Mouse (Mus musculus) c-Kit-positive CD71-negative TER-119-negative erythroid progenitor cells, embryonic 14.5 days (primary cell): Measurements from ENCODE around the gene Gm45021.
"Not testable (repeated sequence)": the region's sequence is repeated elsewhere in the genome, so short reads cannot be mapped to it uniquely, and the experiment has no call there.

ENCODE experiments used
- DNase-seq: peaks from one replicate; pipeline ENCODE4 v3.0.0-alpha.2; 2013; ENCODE audit warnings: low read depth

Gene Gm45021

DNA sequence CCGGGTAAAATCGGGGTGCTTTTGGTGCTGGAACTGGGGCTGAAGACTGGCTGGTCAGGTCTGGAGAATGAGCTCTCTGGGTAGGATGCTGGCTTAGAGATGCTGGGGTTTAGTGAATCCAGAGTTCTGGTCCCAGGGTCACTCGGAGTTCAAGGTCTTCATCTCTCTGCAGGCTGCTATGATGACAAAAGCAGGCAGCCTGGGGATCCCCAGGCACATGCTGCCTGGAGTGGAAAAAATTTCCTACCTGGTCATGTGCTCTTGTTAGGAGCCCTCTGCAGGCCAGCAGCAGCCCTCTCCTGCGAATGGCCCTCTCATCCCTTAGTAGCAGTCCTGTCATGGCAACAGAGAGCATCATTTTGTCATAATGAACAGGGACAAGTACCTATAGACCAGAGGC is 24.1 kb downstream of the Gm45021 start:
- DNase-seq = no peak

DNA sequence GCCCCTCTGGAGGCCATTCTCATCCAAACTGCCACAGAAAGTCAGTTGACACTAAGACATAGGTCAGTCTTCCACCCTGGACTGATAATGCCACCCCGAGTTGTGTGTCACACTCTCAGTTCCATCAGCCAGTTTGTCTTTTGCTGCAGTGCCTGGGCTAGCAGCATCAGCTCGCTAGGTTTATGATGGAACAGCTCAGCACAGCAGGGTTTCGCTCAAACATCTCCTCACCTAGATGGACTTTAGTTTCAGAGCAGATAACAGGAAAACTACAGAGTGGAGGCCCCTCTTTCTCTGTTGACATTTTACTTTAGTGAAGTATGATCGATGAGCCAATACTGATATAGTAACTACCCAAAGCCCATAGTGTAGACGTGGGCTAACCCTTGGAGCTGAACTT is 25.3 kb downstream of the Gm45021 start:
- DNase-seq = no peak

DNA sequence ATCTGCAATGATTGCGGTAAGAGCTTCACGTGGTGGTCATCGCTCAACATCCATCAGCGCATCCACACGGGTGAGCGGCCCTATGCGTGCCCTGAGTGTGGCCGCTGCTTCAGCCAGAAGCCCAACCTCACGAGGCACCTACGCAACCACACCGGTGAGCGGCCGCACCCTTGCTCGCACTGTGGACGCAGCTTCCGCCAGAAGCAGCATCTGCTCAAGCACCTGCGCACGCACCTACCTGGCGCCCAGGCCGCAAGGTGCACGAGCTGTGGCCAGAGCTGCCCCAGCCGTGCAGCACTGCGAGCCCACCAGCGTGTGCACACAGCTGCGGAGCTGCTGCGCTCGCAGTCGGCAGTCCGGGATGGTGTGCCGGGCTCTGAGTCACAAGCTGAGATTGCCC is 30.6 kb downstream of the Gm45021 start:
- no peak for DNase-seq

DNA sequence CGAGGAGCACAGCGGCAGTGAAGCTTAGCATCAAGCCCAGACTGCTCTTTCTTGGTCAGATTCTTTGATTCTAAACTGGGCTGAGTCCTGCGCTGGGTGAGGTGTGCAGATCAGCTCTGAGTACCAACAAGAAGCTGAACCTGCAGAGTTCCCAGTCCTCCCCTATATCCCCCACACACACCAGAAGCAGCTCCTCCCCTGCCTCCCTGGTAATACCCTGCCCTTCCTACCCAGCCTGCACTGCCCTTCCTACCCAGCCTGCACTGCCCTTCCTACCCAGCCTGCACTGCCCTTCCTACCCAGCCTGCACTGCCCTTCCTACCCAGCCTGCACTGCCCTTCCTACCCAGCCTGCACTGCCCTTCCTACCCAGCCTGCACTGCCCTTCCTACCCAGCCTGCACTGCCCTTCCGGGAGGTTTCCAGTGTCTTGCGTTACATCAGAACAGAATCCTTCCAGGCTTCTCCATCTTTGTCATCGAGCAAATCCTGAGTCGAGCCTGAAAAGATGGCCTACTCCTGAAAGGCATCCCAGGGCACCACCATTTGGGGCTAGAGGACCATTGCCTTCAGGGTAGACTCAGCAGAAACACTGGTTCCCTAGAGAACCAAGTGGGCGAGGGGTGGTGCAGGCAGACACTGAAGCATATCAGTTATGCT is 32.9 kb downstream of the Gm45021 start:
- not testable (repeated sequence) for DNase-seq

DNA sequence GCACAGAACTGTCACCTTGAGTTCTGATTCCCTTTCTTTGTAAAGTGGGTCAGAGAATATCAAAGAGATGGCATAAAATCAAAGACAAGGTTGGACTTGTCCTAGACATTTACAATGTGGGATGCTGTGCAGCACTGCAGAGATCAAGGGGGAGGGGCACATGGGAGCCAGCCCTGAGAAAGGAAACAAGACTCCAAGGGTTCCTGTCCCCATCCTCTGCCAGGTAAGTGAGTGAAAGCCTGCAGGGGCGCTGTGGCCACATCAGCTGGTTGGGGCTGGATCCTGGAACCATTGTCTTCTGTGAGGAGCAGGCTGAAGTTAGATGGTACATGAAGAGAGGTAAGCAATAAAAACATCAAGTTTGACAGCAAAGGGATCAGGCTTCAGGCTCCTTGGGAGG is 34.0 kb downstream of the Gm45021 start:
- DNase-seq = no peak

DNA sequence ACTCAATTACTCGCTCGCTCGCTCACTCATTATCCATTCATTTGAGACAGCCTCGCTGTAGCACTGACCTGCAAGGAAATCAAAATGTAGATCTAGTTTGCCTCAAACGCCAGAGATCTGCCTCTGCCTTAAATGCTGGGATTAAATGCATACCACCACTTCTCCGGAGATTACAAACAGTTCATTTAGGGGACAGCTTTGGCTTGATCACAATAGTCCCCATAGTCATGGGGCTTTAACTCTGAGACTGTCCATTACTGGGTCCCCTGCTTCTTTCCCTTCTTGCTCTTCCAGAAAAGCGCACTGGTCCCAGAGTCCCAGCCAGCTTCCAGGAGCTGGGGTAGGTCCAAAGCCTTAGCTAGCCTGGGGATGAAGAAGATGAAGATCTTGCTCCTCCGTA is 37.1 kb downstream of the Gm45021 start, which contains the start of gene AI854703:
TSS of gene AI854703 (plus strand) at position 301 of the 400 bp plus-strand sequence.
- no peak for DNase-seq

DNA sequence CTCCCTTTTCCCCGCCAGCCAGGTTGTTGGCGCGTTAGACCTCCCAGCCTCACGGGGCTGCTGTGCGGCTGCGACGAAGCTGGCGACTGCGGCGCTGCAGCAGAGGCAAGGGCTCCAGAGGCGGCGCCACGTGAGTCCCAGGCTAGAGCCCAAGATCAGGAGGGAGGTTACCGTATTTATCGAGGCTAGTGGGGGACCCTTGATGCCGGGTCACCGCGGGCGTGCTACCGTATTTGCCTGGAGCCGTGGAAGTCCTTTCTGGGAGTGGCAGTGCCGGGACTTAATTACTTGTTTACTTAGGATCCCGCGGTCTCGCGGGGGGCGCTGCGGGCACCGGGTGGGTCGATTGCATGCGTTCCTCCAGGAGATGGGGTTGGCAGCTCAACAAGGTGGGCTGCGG is 37.6 kb downstream of the Gm45021 start:
- DNase-seq = peak; percentile 32

DNA sequence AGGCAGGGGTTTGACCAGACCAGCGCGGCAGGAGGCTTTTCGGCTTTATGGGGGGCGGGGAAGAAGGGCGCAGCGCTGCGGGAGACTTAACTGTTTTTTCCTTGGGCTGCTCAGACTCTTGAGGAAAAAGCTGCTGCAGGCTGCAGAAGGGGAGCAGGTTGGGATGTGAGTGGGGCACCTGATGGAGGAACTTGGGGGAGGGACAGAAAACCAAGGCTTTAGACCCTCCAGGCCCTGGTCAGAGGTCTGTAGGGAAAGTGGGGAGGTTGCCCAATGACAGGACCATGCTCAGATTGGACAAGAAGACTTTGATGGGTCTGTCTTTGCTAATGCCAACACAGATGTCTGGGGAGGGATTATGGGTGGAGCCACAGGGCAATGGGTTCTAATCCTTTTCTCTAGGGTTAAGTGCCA is 38.1 kb downstream of the Gm45021 start:
- no peak for DNase-seq

DNA sequence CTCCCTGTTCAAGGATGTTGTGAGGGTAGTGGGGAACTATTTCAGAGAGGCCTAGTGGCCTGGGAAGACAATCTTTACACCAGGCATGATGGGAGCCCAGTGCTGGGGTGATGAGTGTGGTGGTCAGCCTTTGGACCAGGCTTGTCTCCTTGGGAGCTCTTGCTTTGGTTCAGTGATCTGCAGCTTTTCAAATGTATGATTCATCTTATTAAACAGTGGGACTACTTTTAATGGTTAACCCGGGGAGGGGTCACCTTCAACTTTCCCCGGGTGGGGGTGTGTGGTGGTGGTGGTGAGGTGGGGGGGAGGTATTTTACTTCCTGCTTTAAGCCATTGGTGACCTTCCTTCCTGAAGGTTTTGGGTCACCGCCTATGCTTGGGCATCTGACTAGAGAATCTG is 39.0 kb downstream of the Gm45021 start:
- DNase-seq = no peak

DNA sequence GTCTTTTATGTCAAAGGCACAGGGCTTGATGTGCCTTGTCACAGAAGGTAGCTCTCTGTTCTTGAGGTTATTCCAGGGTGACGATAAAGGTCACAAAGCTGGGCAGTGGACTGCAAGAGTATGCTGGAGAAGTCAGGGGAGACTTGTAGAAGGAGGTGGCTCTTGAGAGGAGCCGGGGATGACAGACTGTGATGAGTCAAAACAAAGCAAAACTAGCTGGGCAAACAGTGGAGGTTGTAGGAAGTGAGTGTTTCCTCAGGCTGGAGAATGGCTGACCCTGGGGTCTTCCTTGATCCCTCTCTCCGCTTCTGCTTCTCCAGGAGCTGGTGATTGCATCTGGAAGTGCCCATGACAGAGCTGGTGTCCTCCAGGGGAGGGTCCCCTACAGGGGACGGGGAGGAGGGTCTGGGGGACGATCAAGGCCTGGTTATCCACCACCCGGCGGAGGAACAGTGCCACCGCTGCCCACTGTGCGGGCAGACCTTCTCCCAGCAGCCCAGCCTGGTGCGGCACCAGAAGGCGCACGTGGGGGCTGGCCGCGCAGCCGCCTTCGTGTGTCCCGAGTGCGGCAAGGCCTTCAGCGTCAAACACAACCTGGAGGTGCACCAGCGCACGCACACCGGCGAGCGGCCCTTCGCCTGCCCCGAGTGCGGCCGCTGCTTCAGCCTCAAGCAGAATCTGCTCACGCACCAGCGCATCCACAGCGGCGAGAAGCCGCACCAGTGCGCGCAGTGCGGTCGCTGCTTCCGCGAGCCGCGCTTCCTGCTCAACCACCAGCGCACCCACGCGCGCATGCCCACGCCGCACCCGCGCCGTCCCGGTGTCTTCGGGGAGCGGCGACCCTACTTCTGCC is 39.6 kb downstream of the Gm45021 start:
- DNase-seq = no peak

DNA sequence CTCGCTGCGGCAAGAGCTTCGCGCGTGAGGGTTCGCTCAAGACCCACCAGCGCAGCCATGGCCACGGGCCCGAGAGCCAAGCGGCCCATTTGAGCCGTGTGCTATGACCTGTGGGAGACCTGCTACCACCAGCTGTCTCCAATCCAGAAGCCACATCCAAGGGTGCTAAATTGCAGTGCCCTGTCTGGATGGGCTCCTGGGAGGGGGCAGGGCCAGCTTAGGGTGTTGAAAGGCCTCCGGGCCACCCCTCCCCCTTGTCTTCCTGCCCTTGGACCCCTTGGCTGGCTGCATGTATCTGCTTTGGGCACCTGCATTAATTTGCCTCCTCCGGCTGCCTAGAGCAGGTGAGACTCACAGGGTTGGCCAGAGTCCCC is 40.2 kb downstream of the Gm45021 start:
- DNase-seq = no peak

DNA sequence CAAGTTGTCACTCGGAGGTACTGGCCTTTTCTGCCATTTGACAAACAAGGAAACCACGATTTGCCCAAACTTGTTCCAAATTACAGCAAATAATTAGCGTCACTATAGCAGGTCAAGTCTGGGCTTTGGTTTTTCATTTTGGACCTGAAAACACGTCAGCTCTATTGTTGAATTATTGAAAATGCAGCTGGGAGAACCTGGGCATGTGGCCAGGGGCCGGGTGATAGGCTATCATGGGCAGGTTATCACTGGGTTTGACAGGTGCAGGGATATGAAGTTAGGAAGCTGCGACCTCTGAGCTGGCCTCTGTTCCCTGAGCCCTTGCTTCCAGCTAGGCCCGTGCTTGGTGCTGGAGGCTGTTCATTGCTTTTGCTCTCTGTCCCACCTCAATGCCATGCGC is 41.4 kb downstream of the Gm45021 start:
- no peak for DNase-seq

DNA sequence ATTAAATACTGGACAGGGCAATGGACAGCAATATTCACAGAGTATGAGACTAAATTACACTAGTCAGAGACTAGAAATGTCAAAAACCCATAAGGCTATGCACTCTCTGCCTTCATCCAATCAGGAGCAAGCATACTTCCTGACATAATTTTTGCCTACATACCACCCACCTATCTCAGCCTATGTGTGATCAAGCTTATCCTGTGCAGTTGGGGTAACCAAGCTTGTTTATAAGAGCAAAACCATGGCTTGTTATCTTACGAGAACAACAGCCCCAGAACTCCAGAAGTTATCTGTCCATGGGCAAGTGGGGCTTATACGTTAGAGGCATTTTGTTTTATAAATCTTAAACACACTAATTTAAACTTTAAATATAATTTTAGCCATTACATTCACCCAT is 45.7 kb downstream of the Gm45021 start:
- no peak for DNase-seq

DNA sequence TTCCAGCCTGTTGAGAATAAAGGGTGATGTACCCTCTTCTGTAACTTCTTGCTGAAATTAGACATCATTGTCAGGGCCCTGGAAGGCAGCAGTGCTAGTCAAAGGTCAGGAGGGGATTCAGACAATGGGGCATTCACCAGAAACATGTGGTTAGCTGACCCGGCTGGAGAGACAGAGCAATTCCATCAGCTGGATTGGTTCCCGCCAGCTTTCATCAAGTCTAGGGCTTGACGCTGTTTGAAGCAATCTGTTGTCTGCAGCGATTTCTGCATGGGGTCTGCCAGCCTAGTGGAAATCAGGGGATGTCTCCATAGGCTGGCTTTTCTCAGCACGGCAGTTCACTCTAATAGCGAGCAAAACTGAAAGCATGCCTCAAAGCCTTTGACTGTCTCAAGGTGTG is 47.1 kb downstream of the Gm45021 start:
- no peak for DNase-seq

DNA sequence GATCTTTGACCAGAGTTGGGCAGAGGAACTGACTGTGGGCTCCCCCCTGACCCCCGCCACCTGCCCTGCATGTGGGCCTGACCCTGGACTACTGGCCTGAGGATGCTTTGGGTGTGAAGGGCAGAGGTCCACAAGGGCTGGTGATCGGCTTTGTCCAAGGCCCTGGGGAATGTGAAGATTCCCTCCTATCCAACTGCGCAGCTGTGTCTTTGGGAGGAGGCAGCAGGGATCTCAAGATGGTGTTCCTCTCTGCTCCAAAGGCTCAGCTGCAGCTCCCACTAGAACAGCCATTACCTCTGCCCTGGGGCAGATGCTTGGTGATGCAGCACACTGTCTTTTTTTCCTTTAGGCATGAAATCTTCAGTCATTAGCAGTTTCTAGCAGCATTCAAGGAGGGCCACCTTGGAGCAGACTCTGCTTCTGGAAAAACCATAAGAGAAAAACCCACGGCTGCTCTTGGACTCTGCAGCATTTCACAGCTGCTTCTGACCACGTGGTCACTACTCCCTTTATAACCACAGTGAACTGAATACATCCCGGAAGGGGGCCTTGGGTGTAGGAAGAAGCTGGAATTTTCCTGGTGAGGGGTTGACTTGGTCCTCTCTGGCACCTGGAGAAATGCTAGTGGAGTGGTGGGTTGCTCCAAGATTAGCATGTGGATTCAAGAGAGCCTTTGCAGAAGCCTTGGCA is 48.5 kb downstream of the Gm45021 start:
- no peak for DNase-seq

DNA sequence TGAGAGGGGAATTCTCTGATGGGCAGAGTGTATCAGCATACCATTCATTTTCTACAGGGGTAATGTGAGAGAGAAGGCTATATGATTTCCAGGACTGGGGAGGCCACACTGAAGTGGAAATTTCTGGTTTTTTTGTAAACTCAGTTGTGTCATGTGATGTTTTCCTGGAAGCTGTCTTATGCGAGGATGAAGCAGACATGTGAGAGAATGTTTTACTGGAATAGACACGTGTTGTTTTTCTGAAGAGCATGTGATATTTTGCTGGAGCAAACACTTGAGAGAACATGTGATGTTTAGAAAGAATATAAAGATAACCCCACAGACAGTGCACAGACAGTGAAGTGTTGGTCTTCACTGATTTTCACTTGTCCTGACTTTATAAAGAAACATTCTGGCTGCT is 49.1 kb downstream of the Gm45021 start:
- no peak for DNase-seq

DNA sequence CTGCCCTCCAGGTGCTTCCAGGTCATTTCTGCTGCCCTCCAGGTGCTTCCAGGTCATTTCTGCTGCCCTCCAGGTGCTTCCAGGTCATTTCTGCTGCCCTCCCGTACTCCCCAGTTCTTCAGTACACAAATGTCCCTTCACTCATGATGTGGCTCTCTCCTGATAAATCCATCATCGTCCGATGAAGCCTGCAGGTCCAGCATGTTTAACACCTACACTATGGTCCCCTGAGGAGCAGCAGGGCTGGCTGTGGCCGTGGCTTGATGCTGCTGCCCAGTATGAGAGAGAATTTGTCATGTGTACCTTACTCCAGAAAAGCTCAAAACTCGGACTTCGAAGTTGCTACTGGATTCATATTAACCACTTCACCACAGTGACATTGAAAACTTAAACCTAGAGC is 52.0 kb downstream of the Gm45021 start:
- DNase-seq = no peak

DNA sequence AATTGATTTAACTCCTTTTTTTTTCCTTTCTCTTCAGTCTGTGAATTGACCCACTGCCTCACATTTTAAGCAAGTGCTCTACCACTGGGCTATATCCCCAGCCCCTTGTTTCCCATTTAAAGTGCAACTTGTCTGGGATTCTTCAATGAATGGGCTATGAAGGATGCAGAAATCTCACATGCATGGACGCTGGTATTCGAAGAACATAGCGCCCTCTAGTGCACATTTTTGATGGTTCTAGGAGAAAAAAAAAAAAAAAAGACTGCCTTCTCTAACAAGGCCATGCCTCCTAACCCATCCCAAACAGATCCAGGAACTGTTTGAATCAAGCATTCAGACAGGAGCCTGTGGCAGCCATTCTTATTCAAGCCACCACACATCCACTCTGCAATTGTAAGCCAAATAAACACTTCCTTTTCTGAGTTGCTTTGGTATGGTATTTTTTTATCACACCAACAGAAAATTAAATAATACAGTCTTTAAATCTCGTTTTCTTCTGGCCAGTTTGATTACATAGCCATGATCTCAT is 53.4 kb downstream of the Gm45021 start:
- no peak for DNase-seq

DNA sequence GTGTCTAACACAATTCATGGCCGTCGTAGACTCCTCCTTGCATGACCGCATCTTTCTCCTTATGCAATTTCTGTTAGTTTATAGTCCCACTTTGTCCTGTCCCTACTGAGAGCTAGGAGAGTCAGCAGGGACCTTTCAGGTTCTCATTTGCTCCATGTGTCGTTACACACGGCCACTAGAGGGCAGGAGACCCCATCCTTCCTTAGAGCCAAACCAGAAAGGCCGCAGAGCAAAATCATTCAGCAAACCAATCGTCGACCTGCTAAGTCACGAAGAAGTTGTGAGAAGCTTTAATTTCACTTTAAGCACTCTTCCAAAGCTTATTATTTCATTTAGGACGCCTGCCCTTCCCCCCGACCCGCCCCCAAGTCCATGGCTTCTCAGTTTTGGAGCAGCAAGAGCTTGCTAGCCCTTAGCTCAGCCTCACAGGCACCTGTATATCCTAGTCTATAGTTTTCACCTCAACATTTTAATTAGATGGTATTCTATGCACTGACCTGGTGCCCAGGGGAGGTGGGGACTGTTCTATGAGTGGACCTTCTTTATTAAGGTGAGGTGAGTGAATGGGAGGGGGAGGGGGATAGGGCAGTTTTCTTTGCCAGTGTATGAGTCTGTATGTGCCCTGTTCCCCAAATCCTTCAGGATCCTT is 56.4 kb downstream of the Gm45021 start:
- DNase-seq = peak; percentile 73

DNA sequence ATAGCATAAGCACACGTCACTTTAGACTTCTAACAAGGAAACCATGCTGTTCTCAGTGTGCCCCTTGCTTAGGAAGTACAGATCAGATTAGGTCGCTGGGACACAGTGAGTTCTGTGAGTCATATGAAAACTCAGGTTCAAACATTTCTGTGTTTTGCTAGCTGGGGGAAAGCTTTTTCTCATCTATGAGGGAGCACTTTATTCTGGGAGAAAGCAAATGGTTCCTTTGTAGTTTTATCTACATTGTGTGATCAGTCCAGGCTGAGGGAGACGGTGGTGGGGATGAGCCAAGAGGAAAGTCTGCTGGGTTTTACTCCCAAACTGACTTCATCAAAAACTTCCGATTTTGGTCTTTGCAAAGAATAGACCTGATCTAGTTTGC is 56.9 kb downstream of the Gm45021 start:
- DNase-seq = no peak

DNA sequence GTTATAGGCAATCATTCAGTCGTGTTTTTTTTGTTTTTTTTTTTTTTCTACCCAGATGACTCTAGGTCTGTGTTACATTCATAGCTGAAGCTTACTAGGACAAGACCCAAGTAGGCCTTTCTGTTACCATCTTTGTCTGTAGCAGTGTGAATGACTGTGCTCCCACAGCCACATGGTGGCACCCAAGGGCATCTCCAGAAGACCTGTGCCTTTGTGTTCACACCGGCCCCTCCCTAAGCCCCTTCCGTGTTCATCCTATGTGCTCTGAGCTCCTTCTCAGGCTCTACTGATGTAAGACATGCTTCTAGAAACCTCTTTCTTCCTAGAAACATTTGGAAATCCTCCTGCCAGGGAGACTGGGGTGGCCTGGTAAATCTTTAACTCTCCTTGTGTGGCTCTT is 57.6 kb downstream of the Gm45021 start, which contains the start of gene Gimap8:
TSS of gene Gimap8 (plus strand) at position 240 of the 400 bp plus-strand sequence.
- DNase-seq = peak; percentile 57

DNA sequence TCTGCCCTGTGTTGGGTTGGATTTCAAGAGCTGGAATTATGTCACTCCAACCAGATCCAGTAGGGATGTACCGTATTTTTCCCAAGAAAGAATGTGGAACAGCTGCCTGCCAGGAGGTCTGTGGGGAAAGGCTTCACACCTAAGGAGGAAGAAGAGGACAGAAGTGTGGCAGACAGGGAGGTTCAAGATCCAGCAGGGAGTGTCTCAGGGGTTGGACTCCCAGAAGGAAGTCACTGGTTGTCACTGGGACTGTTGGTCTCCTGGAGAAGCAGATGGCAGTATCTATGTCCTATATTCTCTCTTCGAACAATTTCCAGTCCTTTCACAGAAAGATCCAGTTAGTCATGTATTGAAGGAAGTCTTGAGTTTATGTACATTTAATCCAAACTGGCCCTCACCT is 58.2 kb downstream of the Gm45021 start:
- no peak for DNase-seq
